Mouse (Mus musculus): ENCODE measurements around the gene Nup210l.
"Not testable (repeated sequence)": the region's sequence is repeated elsewhere in the genome, so short reads cannot be mapped to it uniquely, and the experiment has no call there.

The Nup210l gene

DNA sequence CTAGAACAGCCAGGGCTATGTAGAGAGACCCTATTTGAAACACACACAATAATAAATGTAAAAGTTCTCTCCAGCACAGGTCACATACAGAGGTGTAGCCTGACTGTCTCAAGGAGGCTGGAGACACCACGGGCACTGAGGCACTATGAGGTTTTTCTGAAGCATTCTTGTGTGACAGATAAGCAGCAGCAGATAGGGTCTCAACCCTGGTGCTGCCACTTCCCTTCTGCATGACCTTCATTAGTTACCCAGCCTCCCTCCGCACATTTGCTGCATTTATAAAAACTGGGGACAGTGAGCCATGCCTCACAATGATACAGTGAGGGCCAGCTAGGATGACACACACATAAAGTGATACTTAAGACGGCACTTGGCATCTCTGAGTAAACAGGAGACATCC, 119.0 kb downstream of the Nup210l start:
- DNase-seq (ENCODE audit: low spot score) = no peak

- DNase-seq (ENCODE audit: low spot score) = no peak
These were observed 120.4 kb downstream of the Nup210l start for GRCm38 (mm10) chr3:90224331-90224730.

- DNase-seq (ENCODE audit: low spot score) = no peak
These were observed 127.1 kb downstream of the Nup210l start for GRCm38 (mm10) chr3:90231075-90231474.

DNA sequence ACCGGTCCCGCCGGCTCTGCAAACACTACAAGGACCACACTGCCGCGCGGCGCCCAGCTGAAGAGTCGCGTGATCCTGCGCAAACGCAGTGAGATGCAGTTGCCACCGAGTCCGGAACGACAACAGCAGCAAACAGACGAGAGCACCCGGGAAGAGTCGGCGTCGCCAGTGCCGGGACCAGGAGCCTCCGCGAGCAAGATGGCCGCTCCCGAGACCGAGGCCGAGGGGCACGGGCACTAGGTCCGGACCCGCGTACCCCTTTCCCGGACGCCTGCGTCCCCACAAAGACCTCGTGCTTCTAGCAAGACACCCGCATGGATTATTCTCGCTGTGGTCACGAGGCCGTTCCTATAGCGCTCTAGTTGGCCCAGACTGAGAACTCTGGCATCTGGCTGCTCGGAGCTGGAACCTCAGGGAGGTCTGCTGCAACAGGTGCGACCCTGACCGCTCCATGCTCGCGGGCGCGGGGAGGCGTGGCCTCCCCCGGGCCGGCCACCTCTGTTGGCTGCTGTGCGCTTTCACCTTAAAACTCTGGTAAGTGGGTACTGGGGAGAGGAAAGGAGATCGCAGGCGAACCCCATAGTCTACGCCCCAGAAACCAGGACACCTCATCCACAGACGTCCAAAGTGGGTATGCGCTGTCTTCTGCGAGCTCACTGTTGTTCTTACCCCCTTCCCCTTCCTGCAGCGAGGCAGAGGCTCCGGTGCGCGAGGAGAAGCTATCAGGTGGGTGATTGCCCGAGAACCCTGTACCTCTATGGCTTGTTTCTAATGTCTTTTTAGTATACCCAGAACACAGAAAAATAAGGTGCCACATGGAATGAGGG, 127.8 kb downstream of the Nup210l start, which contains the start of gene Jtb:
TSS of gene Jtb (plus strand) at position 91 of the 827 bp plus-strand sequence.
- DNase-seq (ENCODE audit: low spot score) = peak; percentile 93

DNA sequence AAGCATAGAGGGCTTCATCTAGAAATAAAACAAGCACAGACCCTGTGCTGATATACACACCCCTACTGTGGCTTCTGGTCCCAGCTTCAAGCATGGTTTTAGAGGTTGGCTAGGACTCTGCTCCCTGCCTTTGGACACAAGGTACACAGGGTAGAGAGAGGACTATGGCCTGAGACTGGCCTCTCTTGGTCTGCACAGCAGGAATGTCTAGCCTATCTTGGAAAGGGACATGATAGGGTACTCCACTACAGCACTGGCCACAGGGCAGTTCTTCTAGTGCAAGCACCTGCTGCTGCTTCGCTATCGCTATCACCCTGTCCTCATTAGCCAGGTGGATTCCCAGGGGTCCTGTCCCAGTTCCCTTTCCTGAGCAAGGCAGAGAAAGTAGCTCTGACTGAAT, 137.3 kb downstream of the Nup210l start:
- no peak for DNase-seq (ENCODE audit: low spot score)

DNA sequence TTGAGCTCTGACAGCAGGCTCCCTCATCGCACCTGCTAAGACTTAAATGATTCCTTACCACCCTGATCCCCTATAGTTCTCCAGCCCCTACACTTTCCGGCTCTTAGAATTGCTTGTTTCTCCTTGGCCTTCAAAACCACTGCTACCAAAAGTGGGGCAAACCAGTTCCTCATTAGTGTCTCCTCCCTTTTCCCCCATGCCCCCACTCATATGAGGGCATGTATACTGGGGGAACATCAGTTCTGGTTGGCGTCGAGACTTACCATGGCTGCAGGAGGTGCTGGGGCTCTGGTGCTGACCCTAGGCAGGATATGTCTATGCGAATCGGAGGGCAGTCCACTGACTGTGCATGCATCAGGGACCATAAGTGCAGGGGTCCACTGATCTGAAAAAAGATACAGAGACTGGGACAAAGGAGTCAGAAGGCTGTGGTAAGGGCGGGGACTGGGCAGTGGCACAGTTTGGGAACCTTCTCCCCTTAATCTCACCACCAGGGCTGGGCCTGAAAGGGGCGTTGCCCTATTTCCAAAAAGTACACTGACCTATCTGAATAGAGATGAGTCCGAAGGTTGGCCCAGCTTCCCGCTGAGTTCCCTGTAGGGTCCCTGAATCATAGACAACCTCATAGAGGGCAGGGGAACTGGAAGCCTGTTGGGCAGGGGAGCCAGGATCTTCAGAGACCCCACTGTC, 137.9 kb downstream of the Nup210l start:
- DNase-seq (ENCODE audit: low spot score) = no peak

DNA sequence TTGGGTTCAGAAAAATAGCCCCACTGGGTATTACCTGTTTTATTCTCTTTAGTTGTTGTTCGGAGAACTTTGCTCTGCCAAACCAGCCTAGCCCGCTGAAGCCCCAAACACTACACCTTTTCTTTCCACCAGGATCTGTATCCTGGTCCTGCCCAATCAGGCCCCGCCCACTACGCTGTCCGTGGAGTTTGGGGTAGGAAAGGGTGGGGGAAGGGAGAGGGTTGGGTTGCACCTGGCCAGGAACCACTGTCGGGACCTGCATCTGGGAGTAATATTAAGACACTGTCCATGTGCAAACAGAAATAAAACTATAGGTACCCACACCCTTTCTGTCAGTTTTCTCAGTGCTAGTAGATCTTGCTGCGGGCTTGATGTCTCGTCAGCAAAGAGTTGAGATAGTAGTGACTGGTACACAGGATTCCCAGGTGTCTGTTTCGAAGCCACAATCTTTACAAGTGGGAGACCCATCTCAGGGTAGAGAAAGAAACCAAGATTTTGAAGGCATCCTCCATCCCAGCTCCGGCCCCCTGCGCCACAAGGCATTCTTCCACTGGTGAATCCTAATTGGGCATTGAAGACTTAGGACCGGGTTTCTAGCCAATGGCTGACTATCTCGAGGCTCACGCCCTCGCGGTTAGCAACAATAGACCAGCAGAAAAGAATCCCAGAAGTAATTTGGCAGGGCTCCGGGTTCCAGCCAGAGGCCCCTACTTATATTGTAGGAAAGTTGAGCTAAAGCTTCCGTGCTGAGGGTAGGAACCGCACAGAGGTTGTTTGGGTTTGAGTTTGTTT, 139.2 kb downstream of the Nup210l start, which contains the start of gene Creb3l4:
TSS of gene Creb3l4 (minus strand) at position 529 of the 792 bp plus-strand sequence.
- DNase-seq (ENCODE audit: low spot score) = no peak

DNA sequence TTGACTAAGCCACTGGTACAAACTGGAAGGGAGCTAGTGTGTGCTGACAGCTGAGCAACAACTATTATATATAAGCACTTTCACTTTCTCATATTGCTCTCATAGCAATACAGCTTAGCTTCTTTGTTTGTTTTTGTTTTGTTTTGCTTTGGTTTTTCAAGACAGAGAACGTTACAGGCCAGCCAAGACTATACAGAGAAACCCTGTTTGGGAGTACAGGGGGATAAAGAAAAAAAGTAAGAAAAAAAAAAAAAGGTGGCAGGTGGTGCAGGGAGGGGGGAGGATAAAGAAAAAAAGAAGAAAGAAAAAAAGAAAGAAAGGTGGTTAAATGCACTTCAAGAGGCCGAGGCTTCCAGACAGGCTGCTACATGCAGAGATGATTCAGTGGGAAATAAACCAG, 141.5 kb downstream of the Nup210l start:
- no peak for DNase-seq (ENCODE audit: low spot score)

DNA sequence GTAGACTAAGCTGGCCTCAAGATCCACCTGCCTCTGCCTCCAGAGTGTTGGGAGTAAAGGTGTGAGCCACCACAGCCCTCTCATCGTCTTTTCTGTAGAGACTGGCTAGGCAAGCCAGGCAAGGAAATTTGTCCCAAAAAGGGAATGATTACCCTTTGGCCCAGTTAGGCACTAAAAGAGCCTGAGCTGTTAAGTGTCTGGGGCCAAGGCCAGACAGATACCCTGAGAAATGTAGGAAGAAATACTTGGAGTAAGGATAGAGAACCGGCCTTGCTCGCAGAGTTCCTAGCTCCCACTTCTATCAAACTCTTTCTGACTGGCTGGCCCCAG, 143.7 kb downstream of the Nup210l start:
- DNase-seq (ENCODE audit: low spot score) = no peak

- DNase-seq (ENCODE audit: low spot score) = peak; percentile 86
These were observed 144.2 kb downstream of the Nup210l start, which contains the start of gene Slc39a1 for GRCm38 (mm10) chr3:90247960-90248745. Slc39a1 (plus strand) TSS chr3:90248172.

GRCm38 (mm10) chr3:90248746-90249100, 144.8 kb downstream of the Nup210l start:
- no peak for DNase-seq (ENCODE audit: low spot score)

DNA sequence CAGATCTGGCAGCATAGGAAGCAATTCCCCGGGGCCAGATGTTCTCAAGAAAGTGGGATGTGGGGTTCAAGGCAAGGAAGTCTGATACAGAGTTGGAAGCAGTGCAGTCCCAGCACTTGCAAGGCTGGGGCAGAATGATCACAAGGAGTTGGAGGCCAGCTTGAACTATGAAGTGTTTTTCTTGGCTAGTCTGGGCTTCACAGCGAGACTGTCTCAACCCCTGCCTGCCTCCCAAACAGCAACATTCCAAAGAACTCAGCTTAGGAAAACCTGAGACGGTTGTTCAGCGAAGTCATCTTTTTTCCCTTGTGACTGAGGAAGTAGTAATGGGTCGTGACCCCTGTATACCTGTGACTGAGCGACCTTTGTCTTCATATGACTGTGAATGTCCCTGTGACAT, 146.9 kb downstream of the Nup210l start:
- DNase-seq (ENCODE audit: low spot score) = no peak

GRCm38 (mm10) chr3:90251731-90252226, 147.8 kb downstream of the Nup210l start:
- DNase-seq (ENCODE audit: low spot score) = not testable (repeated sequence)

- not testable (repeated sequence) for DNase-seq (ENCODE audit: low spot score)
These were observed 148.7 kb downstream of the Nup210l start for GRCm38 (mm10) chr3:90252659-90253058.

- not testable (repeated sequence) for DNase-seq (ENCODE audit: low spot score)
These were observed 149.2 kb downstream of the Nup210l start for GRCm38 (mm10) chr3:90253174-90253573.

GRCm38 (mm10) chr3:90253653-90254418, 149.9 kb downstream of the Nup210l start, which contains the start of gene Crtc2:
Crtc2 (plus strand) TSS chr3:90254163.
- DNase-seq (ENCODE audit: low spot score) = peak; percentile 93

DNA sequence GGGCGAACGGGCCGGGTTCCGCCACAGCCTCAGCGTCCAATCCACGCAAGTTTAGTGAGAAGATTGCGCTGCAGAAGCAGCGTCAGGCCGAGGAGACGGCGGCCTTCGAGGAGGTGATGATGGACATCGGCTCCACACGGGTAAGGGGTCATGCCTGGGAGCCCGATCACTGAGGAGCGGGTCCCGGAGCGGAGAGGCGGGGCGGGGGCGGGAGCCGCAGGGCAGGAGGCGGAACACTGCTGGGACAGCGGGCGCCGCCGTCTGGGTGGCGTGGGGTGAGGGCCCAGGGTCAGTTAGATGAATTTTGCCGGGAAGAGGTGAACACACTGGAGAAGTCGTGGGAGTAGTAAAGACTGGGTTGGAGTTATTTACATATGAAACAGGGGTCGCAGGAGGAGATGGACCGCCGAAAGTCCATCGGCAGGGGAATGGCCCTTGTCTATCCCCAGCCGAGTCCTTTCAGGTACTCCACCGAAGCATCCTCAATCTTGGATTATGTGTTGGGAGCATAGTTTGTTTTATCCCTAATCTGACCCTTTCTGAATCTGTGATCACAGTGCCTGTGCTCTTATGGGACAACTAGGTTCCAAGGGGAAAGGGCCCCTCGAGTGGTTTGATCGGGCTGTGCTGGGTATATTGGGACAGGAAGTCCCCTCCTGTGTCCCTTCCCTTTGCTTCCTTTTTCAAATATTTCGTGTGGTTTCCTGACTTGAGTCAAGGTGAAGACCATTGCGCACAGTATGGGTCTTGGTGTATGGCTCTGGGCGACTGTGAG, 150.7 kb downstream of the Nup210l start:
- peak; percentile 21 for DNase-seq (ENCODE audit: low spot score)

GRCm38 (mm10) chr3:90255194-90255565, 151.2 kb downstream of the Nup210l start:
- no peak for DNase-seq (ENCODE audit: low spot score)

DNA sequence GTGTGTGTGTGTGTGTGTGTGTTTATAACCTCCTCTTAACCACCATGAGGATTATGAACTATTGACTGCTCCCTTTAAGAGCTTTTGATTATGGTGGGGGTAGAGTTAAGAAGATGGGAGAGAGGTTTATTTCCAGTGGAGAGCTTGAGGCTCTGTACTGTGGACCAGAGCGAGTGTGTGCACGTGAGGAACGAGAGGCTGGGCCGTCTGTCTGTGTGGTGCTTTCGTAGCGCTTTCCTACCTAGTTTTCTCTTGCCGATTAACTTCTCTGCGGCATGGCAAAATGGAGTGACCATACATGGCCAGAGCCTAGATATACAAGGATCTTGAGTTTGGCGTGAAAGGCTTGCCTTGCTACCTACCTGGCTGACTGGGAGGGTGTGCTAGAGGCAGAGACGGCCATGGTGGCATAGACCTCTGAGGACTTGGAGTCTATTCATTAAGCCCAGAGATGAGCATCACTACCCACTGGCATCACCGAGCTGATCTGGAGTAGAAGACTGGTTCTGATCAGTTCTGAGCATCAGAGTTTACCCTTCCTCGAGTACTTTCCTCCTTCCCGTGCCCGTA, 151.9 kb downstream of the Nup210l start:
- DNase-seq (ENCODE audit: low spot score) = no peak

Measured in T-cell, adult 2 months (primary cell).